Mouse (Mus musculus): Measurements from ENCODE around the gene Kbtbd13.

The Kbtbd13 gene

GRCm38 (mm10) chr9:65393606-65394005, 2.2 kb upstream of the Kbtbd13 start:
- DNase-seq (ENCODE audit: low spot score) = no peak

- DNase-seq (ENCODE audit: low spot score) = peak; percentile 79
Observed at GRCm38 (mm10) chr9:65392638-65393364, 1.3 kb upstream of the Kbtbd13 start.

- DNase-seq (ENCODE audit: low spot score) = peak; percentile 38
Observed at GRCm38 (mm10) chr9:65390752-65391612, 470 bp downstream of the Kbtbd13 start.

GRCm38 (mm10) chr9:65386373-65387140, 4.9 kb downstream of the Kbtbd13 start:
- peak; percentile 60 for DNase-seq (ENCODE audit: low spot score)

- DNase-seq (ENCODE audit: low spot score) = no peak
Observed at GRCm38 (mm10) chr9:65384276-65384675, 7.2 kb downstream of the Kbtbd13 start.

- no peak for DNase-seq (ENCODE audit: low spot score)
Observed at GRCm38 (mm10) chr9:65382751-65383097, 8.7 kb downstream of the Kbtbd13 start.

GRCm38 (mm10) chr9:65382031-65382750, 9.3 kb downstream of the Kbtbd13 start:
- no peak for DNase-seq (ENCODE audit: low spot score)

GRCm38 (mm10) chr9:65381017-65381590, 10.3 kb downstream of the Kbtbd13 start:
- DNase-seq (ENCODE audit: low spot score) = no peak

- no peak for DNase-seq (ENCODE audit: low spot score)
Observed at GRCm38 (mm10) chr9:65375163-65375934, 16.1 kb downstream of the Kbtbd13 start.

DNA sequence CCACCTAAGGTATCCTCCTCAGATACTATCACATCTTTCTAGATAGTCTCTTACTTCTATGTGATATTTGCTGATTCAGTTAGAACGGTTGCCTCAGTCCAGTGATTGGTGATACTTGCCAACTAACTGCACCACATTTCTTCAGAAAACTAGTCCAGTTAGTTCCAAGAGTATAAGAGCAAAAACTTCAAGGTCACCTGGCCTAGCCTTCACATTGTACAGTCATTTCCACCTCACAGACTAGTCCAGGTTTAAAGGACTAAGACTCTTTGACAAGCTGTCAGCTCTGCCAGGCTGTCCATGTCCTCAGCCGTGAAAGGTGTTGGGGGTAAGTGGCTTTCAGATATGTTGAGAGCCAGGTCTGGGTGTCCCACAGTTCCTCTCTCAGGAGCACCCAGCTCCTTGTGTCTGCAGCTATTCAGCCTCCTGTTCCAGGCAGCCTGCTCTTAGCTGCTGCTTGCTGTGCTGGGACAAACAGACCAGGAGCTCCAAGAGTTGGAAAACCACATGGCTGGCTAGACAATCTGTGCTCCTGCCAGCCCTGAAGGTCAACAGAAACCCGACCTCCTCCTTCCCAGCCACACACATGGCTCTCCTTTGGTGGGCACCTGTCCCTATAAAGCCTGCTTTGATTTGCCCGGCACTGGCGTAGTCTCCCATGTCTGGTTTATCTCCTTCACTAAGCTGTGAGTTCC, 16.8 kb downstream of the Kbtbd13 start:
- no peak for DNase-seq (ENCODE audit: low spot score)

- DNase-seq (ENCODE audit: low spot score) = peak; percentile 39
Observed at GRCm38 (mm10) chr9:65372449-65372848, 19.0 kb downstream of the Kbtbd13 start.

DNA sequence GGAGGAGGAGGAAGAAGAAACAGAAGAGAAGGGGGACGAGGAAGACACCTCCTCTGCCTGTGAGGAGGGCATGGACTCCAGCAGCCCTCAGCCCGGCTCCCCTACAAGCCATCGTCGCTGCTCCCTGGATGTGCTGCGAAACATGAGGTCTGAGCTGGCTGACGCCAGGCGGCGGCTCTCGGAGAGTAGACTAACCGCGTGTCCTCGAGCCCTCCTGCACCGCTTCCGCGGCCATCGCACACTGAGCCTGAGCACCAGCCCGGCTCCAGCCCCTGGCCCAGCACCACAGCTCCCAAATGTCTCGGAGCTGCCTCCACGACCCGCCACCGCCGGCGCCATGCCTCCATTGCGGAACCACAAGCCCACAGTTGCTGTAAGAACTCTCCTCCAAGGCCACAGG, 19.7 kb downstream of the Kbtbd13 start:
- DNase-seq (ENCODE audit: low spot score) = no peak

GRCm38 (mm10) chr9:65365721-65366120, 25.7 kb downstream of the Kbtbd13 start:
- no peak for DNase-seq (ENCODE audit: low spot score)

GRCm38 (mm10) chr9:65363684-65364083, 27.8 kb downstream of the Kbtbd13 start:
- DNase-seq (ENCODE audit: low spot score) = peak; percentile 46

DNA sequence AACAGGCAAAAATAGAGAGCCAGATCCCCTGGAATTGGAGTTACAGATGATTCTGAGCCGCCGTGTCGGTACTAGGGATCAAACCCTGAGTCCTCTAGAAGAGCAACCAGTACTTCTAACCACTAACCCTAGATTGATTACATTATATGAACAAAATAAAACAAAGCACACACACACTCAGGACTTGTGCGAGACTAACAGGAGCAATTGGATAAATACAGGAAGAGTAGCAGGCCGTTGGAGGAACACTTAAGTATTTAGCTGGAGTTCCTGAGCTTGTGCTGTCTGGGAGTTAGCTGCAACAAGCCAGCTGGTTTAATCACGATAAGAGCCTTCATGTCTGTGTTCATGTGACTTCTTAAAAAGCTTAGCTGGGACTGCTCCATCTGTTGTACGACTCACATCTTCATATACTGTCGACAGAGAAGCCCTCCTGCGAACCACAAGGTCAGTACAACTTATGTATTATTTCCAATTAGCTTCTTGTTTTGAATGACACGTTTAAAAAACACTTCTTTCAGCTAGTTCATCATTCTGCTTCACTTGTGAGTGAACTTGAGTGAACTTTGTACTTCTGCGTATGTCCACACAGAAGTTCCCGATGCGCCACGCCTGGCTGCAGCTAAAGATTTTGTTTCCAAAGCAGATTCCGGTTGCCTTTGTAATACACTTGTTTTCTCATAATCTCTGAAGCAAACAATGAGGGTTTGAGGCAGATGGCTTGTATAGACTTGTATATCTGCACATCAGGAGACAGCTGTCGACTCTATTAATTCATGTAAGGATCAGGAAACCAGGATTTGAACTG, 30.6 kb downstream of the Kbtbd13 start, which contains the start of gene Ubap1l:
Ubap1l (plus strand) TSS at position 401 of the 808 bp plus-strand sequence.
- DNase-seq (ENCODE audit: low spot score) = no peak

GRCm38 (mm10) chr9:65358956-65359480, 32.4 kb downstream of the Kbtbd13 start:
- no peak for DNase-seq (ENCODE audit: low spot score)

DNA sequence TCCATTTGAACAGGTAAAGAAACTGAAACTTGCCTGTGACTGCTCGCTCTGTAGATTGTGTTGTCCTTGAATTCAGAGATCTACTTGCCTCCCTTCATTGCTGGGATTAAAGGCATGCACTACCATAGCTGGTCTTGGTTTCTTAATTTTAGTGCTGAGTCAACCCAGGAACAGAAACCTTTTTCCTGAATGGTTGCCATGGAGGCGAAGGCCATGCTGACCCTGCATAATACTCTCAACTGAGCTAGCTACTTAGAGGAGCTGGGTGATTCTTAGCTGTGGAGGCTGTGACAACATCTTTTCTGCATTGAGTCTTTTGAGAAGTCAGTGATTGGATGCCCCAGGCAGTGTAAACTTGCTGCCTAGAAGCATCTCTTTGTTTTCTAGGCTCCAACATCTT, 34.5 kb downstream of the Kbtbd13 start:
- no peak for DNase-seq (ENCODE audit: low spot score)

GRCm38 (mm10) chr9:65356561-65356960, 34.9 kb downstream of the Kbtbd13 start:
- no peak for DNase-seq (ENCODE audit: low spot score)

DNA sequence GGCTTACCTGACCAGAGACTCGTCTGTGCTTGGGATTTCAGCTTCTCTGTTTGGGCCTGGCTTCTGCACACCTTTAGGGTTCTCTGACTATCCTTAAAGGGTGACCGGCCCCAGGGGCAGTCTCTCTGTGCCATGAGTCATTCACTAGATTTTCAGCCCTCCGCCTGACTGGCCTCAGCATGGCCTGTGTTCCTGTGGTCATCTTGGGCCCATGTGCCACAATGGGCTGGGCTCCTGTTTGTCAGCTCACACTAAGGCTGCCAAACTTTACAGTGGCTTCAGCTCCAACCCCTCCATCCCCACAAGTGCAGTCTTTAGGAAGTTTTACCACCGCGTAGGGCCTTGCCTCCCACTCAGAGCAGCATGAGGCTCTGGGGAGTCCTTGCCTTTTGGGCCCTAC, 38.2 kb downstream of the Kbtbd13 start:
- no peak for DNase-seq (ENCODE audit: low spot score)

All from embryo, embryonic 10.5 days (tissue).